Mouse (Mus musculus): ENCODE results near the gene Nr4a1. TPM values are rescaled to one million over a fixed set of nuclear protein-coding genes. Genes with fewer than 3 reads are reported as not detected.
A peak's percentile ranks its signal among the peaks of the same experiment; 100 is the strongest.

Gene Nr4a1
- polyA plus RNA-seq, 1 experiment, result 16.4 TPM

DNA sequence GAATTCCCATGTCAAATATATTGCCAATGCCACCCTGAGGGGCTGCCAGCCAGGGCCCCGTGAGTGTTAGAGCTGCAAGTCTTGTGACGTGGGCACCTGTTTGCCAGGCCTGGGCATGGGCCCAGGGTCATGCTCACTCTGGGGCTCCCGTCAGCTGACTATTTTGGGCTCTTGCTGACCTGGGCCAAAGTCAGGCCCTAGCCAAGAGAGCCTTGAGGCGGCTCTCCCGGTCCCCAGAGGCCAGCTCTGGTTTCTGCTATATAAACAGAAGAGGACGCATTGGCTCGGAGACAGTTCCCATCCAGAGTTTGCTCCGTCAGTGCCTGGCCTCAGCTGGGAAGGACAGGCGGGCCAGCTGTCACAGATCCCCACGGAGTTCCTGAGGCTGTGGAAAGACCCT lies 6.3 kb downstream of the Nr4a1 start:
- DNase-seq, result peak; percentile 66 to 80
- TF ChIP-seq POLR2A (IDR thresholded peaks at IDR 0.05; ENCODE audit: borderline replicate concordance, insufficient read depth, low read length) (no peak), CTCF (IDR thresholded peaks at IDR 0.05; ENCODE audit: borderline replicate concordance, insufficient read depth, low read depth, low read length) (no peak)
- 12% methylated on average over 10 of the region's 10 CpGs for WGBS
- Histone ChIP-seq H3K4me3 (replicated peaks; ENCODE audit: insufficient read depth, low read depth, low read length) (no peak overlapping the region), H3K4me1 (ENCODE audit: control insufficient read depth, insufficient read depth, low read length) (peaks cover 23% of the 10 kb centered on the region), H3K27me3 (ENCODE audit: control insufficient read depth, insufficient read depth, low read length) (no peaks in the 10 kb centered on the region), H3K27ac (ENCODE audit: insufficient read depth, low read length) (no peak overlapping the region)

- 83% methylated on average over 13 of the region's 13 CpGs for WGBS
- peaks cover 23% of the 10 kb centered on the region for H3K4me1 ChIP-seq (ENCODE audit: control insufficient read depth, insufficient read depth, low read length)
- DNase-seq, result no peak
- no peak overlapping the region for H3K4me3 ChIP-seq (replicated peaks; ENCODE audit: insufficient read depth, low read depth, low read length)
- H3K27me3 ChIP-seq (ENCODE audit: control insufficient read depth, insufficient read depth, low read length), result no peaks in the 10 kb centered on the region
- H3K27ac ChIP-seq (ENCODE audit: insufficient read depth, low read length), result no peak overlapping the region
- TF ChIP-seq POLR2A (IDR thresholded peaks at IDR 0.05; ENCODE audit: borderline replicate concordance, insufficient read depth, low read length) (no peak), CTCF (IDR thresholded peaks at IDR 0.05; ENCODE audit: borderline replicate concordance, insufficient read depth, low read depth, low read length) (no peak)
Measured at GRCm38 (mm10) chr15:101260874-101261622, 7.0 kb downstream of the Nr4a1 start.

GRCm38 (mm10) chr15:101262502-101262901 lies 8.4 kb downstream of the Nr4a1 start:
- peaks cover 16% of the 10 kb centered on the region for H3K4me1 ChIP-seq (ENCODE audit: control insufficient read depth, insufficient read depth, low read length)
- DNase-seq, result no peak
- H3K27ac ChIP-seq (ENCODE audit: insufficient read depth, low read length), result no peak overlapping the region
- WGBS, result 82% methylated on average over 5 of the region's 5 CpGs
- H3K27me3 ChIP-seq (ENCODE audit: control insufficient read depth, insufficient read depth, low read length), result no peaks in the 10 kb centered on the region
- TF ChIP-seq POLR2A (IDR thresholded peaks at IDR 0.05; ENCODE audit: borderline replicate concordance, insufficient read depth, low read length) (no peak), CTCF (IDR thresholded peaks at IDR 0.05; ENCODE audit: borderline replicate concordance, insufficient read depth, low read depth, low read length) (no peak)
- H3K4me3 ChIP-seq (replicated peaks; ENCODE audit: insufficient read depth, low read depth, low read length), result no peak overlapping the region

DNA sequence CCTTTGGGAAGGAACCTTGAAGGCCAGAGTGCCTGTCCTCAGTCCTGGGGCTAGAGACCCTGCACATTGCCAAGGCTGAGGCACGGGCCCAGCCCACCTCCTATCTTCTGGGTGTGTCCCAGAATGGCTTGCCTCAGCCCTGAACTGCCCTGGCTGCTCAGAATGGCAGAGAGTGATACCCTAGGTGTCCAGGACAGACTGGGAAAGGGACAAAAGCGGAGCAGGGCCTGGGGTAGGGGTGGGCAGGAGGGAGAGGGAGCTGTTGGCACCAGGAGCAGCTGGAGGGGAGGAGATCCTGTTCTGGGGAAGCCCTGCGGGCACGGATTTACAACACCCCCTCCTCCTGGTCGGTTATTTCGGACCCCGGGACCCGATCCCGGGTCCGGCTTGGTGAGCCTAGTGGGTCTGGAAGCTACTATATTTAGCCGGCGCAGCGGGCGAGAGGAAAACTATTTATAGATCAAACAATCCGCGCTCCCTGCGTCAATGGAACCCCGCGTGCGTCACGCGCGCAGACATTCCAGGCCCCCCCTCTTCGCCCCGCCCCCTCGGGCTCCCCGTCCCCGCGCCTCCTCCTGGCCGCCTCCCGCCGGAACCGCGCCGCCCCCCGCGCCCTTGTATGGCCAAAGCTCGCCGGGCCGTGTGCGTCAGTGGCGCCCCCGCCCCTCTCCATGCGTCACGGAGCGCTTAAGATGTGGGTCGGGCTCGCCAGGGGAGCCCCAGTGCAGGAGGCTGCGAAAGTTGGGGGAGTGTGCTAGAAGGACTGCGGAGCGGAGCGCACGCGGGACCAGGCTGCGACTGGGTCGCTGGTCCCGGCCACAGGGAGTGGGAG lies 12.3 kb downstream of the Nr4a1 start:
- under 1% methylated on average over 57 of the region's 57 CpGs for WGBS
- no peaks in the 10 kb centered on the region for H3K27me3 ChIP-seq (ENCODE audit: control insufficient read depth, insufficient read depth, low read length)
- H3K27ac ChIP-seq (ENCODE audit: insufficient read depth, low read length), result peak overlapping the region; percentile 60
- no peak for TF ChIP-seq CTCF (IDR thresholded peaks at IDR 0.05; ENCODE audit: borderline replicate concordance, insufficient read depth, low read depth, low read length)
- TF ChIP-seq POLR2A (IDR thresholded peaks at IDR 0.05; ENCODE audit: borderline replicate concordance, insufficient read depth, low read length), result peak; percentile 49; the same call in 1 of the 2 replicates
- H3K4me3 ChIP-seq (replicated peaks; ENCODE audit: insufficient read depth, low read depth, low read length), result peak overlapping the region; percentile 55
- DNase-seq, result peak; percentile 94 to 95
- H3K4me1 ChIP-seq (ENCODE audit: control insufficient read depth, insufficient read depth, low read length), result 0 out of 2 replicates have a peak, but pooled peaks cover 3% of the 10 kb centered on the region

DNA sequence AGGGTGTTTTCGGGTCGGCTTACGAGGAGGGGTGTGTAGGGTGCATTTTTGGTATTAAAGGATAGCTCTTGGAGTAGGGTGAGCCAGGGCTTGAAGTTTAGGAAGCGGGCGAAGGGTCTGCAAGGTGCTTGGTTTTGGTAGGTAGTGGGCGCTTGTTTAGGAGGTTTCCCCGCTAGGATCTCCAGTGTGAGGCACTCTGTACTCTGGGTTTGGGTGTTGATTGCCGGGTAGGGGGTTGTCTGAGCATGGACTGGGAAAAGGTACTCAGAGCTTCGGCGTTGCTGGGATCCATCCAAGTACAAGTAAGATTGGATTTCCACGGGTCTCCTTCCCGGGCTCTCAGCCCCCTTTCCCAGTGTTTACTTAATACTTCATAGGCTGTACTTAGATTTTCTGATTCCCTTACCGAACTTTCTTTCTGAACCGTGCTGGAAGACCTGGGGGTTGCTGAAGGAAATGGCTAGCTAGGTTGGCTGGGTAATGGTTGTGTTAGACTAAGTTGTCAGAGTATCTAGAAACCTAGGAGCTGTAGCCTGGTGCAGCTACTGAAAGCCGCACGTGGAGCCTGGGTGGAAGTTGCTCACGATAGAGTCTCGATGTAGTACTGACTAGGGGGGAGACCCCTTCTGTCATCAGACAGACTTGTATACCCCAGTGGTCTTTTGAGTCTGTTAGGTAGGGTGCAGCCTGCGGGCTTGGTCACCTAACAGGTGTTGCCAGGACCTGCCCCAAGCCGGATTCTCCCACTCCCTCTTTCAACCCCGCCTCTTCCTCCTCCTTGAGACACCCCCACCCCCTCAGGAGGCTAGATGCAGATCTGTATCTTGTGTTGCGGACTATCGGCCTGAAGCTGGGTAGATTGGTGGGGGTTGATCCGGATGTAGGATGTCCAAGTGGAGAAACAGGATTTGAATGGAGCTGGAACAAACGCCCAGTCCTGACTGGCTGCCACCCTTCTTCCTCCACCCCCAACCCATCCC lies 13.3 kb downstream of the Nr4a1 start:
- DNase-seq, result peak in 1 of 2 experiments; percentile 46
- Histone ChIP-seq H3K4me3 (replicated peaks; ENCODE audit: insufficient read depth, low read depth, low read length) (peak overlapping the region; percentile 55), H3K27ac (ENCODE audit: insufficient read depth, low read length) (peak overlapping the region; percentile 60; the same call in 1 of the 2 replicates), H3K27me3 (ENCODE audit: control insufficient read depth, insufficient read depth, low read length) (no peaks in the 10 kb centered on the region), H3K4me1 (ENCODE audit: control insufficient read depth, insufficient read depth, low read length) (0 out of 2 replicates have a peak, but pooled peaks cover 3% of the 10 kb centered on the region)
- TF ChIP-seq CTCF (IDR thresholded peaks at IDR 0.05; ENCODE audit: borderline replicate concordance, insufficient read depth, low read depth, low read length) (no peak), POLR2A (IDR thresholded peaks at IDR 0.05; ENCODE audit: borderline replicate concordance, insufficient read depth, low read length) (no peak)
- 5% methylated on average over 25 of the region's 25 CpGs for WGBS

DNA sequence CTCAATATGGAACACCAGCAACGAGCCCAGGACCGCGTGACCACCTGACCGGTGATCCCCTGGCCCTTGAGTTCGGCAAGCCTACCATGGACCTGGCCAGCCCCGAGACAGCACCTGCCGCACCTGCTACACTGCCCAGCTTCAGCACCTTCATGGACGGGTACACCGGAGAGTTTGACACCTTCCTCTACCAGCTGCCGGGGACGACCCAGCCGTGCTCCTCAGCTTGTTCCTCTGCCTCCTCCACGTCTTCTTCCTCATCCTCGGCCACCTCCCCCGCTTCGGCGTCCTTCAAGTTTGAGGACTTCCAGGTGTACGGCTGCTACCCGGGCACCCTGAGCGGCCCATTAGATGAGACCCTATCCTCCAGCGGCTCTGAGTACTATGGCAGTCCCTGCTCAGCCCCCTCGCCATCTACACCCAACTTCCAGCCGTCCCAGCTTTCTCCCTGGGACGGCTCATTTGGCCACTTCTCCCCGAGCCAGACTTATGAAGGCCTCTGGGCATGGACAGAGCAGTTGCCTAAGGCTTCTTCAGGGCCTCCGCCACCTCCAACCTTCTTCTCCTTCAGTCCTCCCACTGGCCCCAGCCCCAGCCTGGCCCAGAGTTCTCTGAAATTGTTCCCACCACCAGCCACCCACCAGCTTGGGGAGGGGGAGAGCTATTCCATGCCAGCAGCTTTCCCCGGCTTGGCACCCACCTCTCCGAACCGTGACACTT lies 16.2 kb downstream of the Nr4a1 start:
- 0 out of 2 replicates have a peak, but pooled peaks cover 3% of the 10 kb centered on the region for H3K4me1 ChIP-seq (ENCODE audit: control insufficient read depth, insufficient read depth, low read length)
- no peak overlapping the region for H3K27ac ChIP-seq (ENCODE audit: insufficient read depth, low read length)
- DNase-seq, result peak in 1 of 2 experiments; percentile 29
- no peaks in the 10 kb centered on the region for H3K27me3 ChIP-seq (ENCODE audit: control insufficient read depth, insufficient read depth, low read length)
- H3K4me3 ChIP-seq (replicated peaks; ENCODE audit: insufficient read depth, low read depth, low read length), result no peak overlapping the region
- 86% methylated on average over 29 of the region's 29 CpGs for WGBS
- TF ChIP-seq POLR2A (IDR thresholded peaks at IDR 0.05; ENCODE audit: borderline replicate concordance, insufficient read depth, low read length) (no peak), CTCF (IDR thresholded peaks at IDR 0.05; ENCODE audit: borderline replicate concordance, insufficient read depth, low read depth, low read length) (no peak)
